ENCODE assay signal across 21 mouse cellular contexts in genomic region chr14:105615766-105616165, GRCm38 (mm10).
A peak's percentile ranks its signal among the peaks of the same experiment; 100 is the strongest.
DNase-seq lines count a peak whose midpoint lies in the region; ATAC-seq and TF ChIP-seq lines count a peak whose summit lies in the region.
"Had no signal": no experiment of that assay in that cellular context is flagged by ENCODE, and none has a peak within 500 bp of the region (broad histone marks: within the 10 kb centered on the region; RNA-seq: fewer than 3 reads in every experiment).

No protein-coding gene starts in this region.

- peaks cover 3% of the 10 kb centered on the region; the same call in 1 of the 2 replicates for H3K4me1 ChIP-seq in intestine, embryonic 16.5 days (ENCODE audit: control insufficient read depth, insufficient read depth, low read length)
- H3K4me1 ChIP-seq in midbrain, embryonic 14.5 days (ENCODE audit: control insufficient read depth, insufficient read depth, low read length), result no peaks in the 10 kb centered on the region
- H3K4me1 ChIP-seq: embryonic facial prominence, embryonic 15.5 days; forebrain, embryonic 13.5 days; hindbrain, embryonic 12.5 days; liver, embryonic 13.5 days had no signal

- intact Hi-C loops in gastrocnemius, adult 2 months (cut with DNase I), result no loop called here

- DNase-seq in gastrocnemius, adult 2 months, result peak; percentile 21
- DNase-seq in gastrocnemius, postnatal 25 days, result no peak
- peak; percentile 75 for DNase-seq in 416B (ENCODE audit: low read depth)
- peak; percentile 20 for DNase-seq in c-Kit-positive CD71-negative TER-119-negative erythroid progenitor cells, embryonic 14.5 days (ENCODE audit: low read depth)
- DNase-seq in midbrain, embryonic 14.5 days, result no peak
- no peak for DNase-seq in thymus, postnatal 10 days (ENCODE audit: low spot score in 2 of 2)
- no peak for DNase-seq in right cerebral cortex, postnatal 10 days (ENCODE audit: low spot score in 2 of 2)
- DNase-seq: cerebellum, adult 8-10 months; kidney, adult 11 months; kidney, postnatal 25 days; liver, embryonic 13.5 days; lung, postnatal 10 days; right cerebral cortex, adult 18-20 months had no signal

- peak; percentile 79 for ATAC-seq in intestine, embryonic 16.5 days
- no peak for ATAC-seq in midbrain, embryonic 14.5 days (ENCODE audit: low FRiP score, low TSS enrichment)
- ATAC-seq: CD4-positive, CD25-positive, alpha-beta regulatory T cell, adult 4 months; forebrain, embryonic 13.5 days had no signal

- H3K4me3 ChIP-seq in gastrocnemius, adult 2 months, result no peak overlapping the region
- H3K4me3 ChIP-seq in intestine, embryonic 16.5 days (ENCODE audit: low read length), result no peak overlapping the region
- no peak overlapping the region for H3K4me3 ChIP-seq in midbrain, embryonic 14.5 days (replicated peaks; ENCODE audit: low read depth, low read length)
- H3K4me3 ChIP-seq: embryonic facial prominence, embryonic 15.5 days; forebrain, embryonic 13.5 days; heart, embryonic 13.5 days; hindbrain, embryonic 12.5 days; limb, embryonic 10.5 days; liver, embryonic 13.5 days had no signal

- no peaks in the 10 kb centered on the region for H3K36me3 ChIP-seq in intestine, embryonic 16.5 days (ENCODE audit: control insufficient read depth, insufficient read depth, low read length)
- H3K36me3 ChIP-seq in midbrain, embryonic 14.5 days (ENCODE audit: control insufficient read depth, insufficient read depth, low read length), result no peaks in the 10 kb centered on the region
- H3K36me3 ChIP-seq: embryonic facial prominence, embryonic 15.5 days; heart, embryonic 13.5 days; hindbrain, embryonic 12.5 days; limb, embryonic 10.5 days; liver, embryonic 13.5 days had no signal

- 63% methylated on average over 3 of the region's 3 CpGs for WGBS in intestine, embryonic 16.5 days
- WGBS in midbrain, embryonic 14.5 days, result 84% methylated on average over 3 of the region's 3 CpGs

- H3K9ac ChIP-seq in intestine, embryonic 16.5 days (ENCODE audit: low read depth, low read length), result no peak overlapping the region
- no peak overlapping the region for H3K9ac ChIP-seq in midbrain, embryonic 14.5 days (replicated peaks; ENCODE audit: low read length)
- H3K9ac ChIP-seq: embryonic facial prominence, embryonic 15.5 days; forebrain, embryonic 13.5 days; heart, embryonic 13.5 days; hindbrain, embryonic 12.5 days; liver, embryonic 13.5 days had no signal

- TF ChIP-seq CTCF in gastrocnemius, adult 2 months (IDR thresholded peaks at IDR 0.05), result no peak

- H3K27me3 ChIP-seq in intestine, embryonic 16.5 days (replicated peaks; ENCODE audit: control insufficient read depth, insufficient read depth, low read length), result no peaks in the 10 kb centered on the region
- H3K27me3 ChIP-seq in midbrain, embryonic 14.5 days (ENCODE audit: control insufficient read depth, insufficient read depth, low read length), result no peaks in the 10 kb centered on the region
- H3K27me3 ChIP-seq: embryonic facial prominence, embryonic 15.5 days; forebrain, embryonic 13.5 days; heart, embryonic 13.5 days; hindbrain, embryonic 12.5 days; liver, embryonic 13.5 days had no signal

- H3K9me3 ChIP-seq in intestine, embryonic 16.5 days (ENCODE audit: control insufficient read depth, low read length), result no peaks in the 10 kb centered on the region
- no peaks in the 10 kb centered on the region for H3K9me3 ChIP-seq in midbrain, embryonic 14.5 days (ENCODE audit: control insufficient read depth, low read length)
- H3K9me3 ChIP-seq: embryonic facial prominence, embryonic 15.5 days; forebrain, embryonic 13.5 days; heart, embryonic 13.5 days; hindbrain, embryonic 12.5 days; limb, embryonic 10.5 days; liver, embryonic 13.5 days had no signal

- no peak overlapping the region for H3K27ac ChIP-seq in gastrocnemius, adult 2 months
- no peak overlapping the region for H3K27ac ChIP-seq in intestine, embryonic 16.5 days (ENCODE audit: low read length)
- H3K27ac ChIP-seq in midbrain, embryonic 14.5 days (replicated peaks; ENCODE audit: low read depth, low read length), result no peak overlapping the region
- H3K27ac ChIP-seq: embryonic facial prominence, embryonic 15.5 days; forebrain, embryonic 13.5 days; heart, embryonic 13.5 days; hindbrain, embryonic 12.5 days; limb, embryonic 10.5 days; liver, embryonic 13.5 days had no signal

- no peak overlapping the region for H3K4me2 ChIP-seq in intestine, embryonic 16.5 days (ENCODE audit: low read depth, low read length)
- no peak overlapping the region for H3K4me2 ChIP-seq in midbrain, embryonic 14.5 days (ENCODE audit: low read length)
- H3K4me2 ChIP-seq: embryonic facial prominence, embryonic 15.5 days; forebrain, embryonic 13.5 days; heart, embryonic 13.5 days; hindbrain, embryonic 12.5 days; liver, embryonic 13.5 days; midbrain, embryonic 11.5 days had no signal

Comparison
In these comparisons a context has a peak if more than half of its experiments do, and no peak if none do; other contexts are left out.
1. DNase-seq: peak in gastrocnemius, adult 2 months (single experiment), 416B (single experiment) and c-Kit-positive CD71-negative TER-119-negative erythroid progenitor cells, embryonic 14.5 days (single experiment); none in gastrocnemius, postnatal 25 days (single experiment), midbrain, embryonic 14.5 days (single experiment), thymus, postnatal 10 days (0 of 2) and right cerebral cortex, postnatal 10 days (0 of 2).